ENCODE assay signal across 12 mouse cellular contexts in genomic region chr9:9547121-9547520, GRCm38 (mm10).
"Had no signal": no experiment of that assay in that cellular context is flagged by ENCODE, and none has a peak within 500 bp of the region (broad histone marks: within the 10 kb centered on the region; RNA-seq: fewer than 3 reads in every experiment).

No protein-coding gene starts in this region.

- H3K27me3 ChIP-seq: liver, embryonic 13.5 days; midbrain, embryonic 12.5 days had no signal

- H3K9me3 ChIP-seq: liver, embryonic 13.5 days; midbrain, embryonic 12.5 days had no signal

- DNase-seq: kidney, adult 2 months; kidney, postnatal 25 days; layer of hippocampus, postnatal 36 days; liver, embryonic 13.5 days; lung, adult 2 months; lung, postnatal 14 days; lung, postnatal 4 days; thymus, adult 18-20 months; thymus, postnatal 36 days had no signal

- H3K36me3 ChIP-seq: liver, embryonic 13.5 days; midbrain, embryonic 12.5 days had no signal

- H3K4me1 ChIP-seq: liver, embryonic 13.5 days; midbrain, embryonic 12.5 days had no signal

- H3K27ac ChIP-seq: kidney, postnatal 0 days; left cerebral cortex, adult 2 months; liver, embryonic 13.5 days; midbrain, embryonic 12.5 days had no signal

- H3K9ac ChIP-seq: liver, embryonic 13.5 days; midbrain, embryonic 12.5 days had no signal

- H3K4me3 ChIP-seq: left cerebral cortex, adult 2 months; liver, embryonic 13.5 days; midbrain, embryonic 12.5 days had no signal

- H3K4me2 ChIP-seq: liver, embryonic 13.5 days; midbrain, embryonic 12.5 days had no signal
